Mouse (Mus musculus): Measurements from ENCODE around the gene Rnf41. TPM values are rescaled to one million over a fixed set of nuclear protein-coding genes. Genes with fewer than 3 reads are reported as not detected.

Gene Rnf41
- polyA plus RNA-seq, 1 experiment from 2014 or later, result 92.4 TPM

DNA sequence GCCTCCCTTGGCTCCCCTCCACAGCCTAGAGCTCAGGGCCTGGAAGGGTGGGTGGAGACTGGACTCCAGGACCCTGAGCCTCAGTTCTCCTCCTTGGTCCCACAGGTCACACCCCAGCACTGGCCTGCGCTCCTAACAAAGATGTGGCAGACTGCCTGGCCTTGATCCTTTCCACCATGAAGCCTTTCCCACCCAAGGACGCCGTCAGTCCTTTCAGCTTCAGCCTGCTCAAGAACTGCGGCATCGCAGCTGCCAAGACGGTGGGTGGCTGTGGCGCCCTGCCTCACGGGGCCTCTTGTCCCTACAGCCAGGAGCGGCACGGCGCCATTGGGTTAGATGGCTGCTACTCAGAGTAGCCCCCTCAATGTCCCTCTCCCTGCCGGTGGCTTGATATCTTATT is 21.1 kb upstream of the Rnf41 start:
- Histone ChIP-seq H3K36me3 (peaks cover 78% of the 10 kb centered on the region), H3K4me3 (no peak overlapping the region), H3K27ac (replicated peaks) (no peak overlapping the region), H3K4me1 (replicated peaks) (no peaks in the 10 kb centered on the region), H3K9me3 (no peaks in the 10 kb centered on the region), H3K4me2 (no peak overlapping the region), H3K9ac (no peak overlapping the region), H3K27me3 (no peaks in the 10 kb centered on the region)
- WGBS, result 84% methylated on average over 12 of the region's 12 CpGs
- ATAC-seq (ENCODE audit: low FRiP score, low read depth), result no peak

GRCm38 (mm10) chr10:128391850-128392249 is 19.6 kb upstream of the Rnf41 start:
- Histone ChIP-seq H3K4me2 (no peak overlapping the region), H3K9ac (no peak overlapping the region), H3K27me3 (no peaks in the 10 kb centered on the region), H3K27ac (replicated peaks) (no peak overlapping the region), H3K4me3 (no peak overlapping the region), H3K36me3 (peaks cover 66% of the 10 kb centered on the region), H3K9me3 (no peaks in the 10 kb centered on the region), H3K4me1 (replicated peaks) (no peaks in the 10 kb centered on the region)
- ATAC-seq (ENCODE audit: low FRiP score, low read depth), result no peak
- 78% methylated on average over 6 of the region's 6 CpGs for WGBS

DNA sequence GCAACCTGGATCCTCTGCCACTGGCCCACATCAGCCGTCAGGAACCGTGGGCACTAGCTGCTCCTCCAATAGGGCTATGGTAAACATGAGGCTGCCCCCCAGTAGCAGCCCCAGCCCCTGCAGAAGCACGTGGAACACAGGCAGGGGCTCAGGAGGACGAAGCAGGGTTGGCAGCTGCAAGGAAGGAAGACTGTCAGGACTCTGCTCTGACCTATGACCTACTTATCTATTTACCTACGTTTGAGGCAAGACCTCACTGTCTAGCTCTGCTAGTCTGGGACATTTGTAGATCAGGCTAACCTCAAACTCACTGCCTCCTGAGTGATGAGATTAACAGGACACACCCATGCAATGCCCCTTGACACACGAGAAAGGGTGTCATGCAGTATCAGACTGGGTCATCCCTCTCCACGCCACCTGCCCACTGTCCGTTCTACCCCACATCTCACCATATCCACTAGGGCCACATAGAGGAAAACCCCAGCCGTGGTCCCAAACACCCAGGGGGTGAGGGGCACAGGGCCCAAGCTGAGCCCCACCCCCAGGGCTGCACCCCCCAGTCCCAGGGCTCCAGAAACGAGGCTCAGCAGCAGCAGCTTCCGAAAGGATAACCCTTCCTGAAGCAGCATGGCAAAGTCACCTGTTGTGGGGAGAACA is 15.3 kb upstream of the Rnf41 start:
- WGBS, result 70% methylated on average over 11 of the region's 11 CpGs
- H3K4me1 ChIP-seq (replicated peaks), result no peaks in the 10 kb centered on the region
- no peak overlapping the region for H3K9ac ChIP-seq
- ATAC-seq (ENCODE audit: low FRiP score, low read depth), result no peak
- H3K4me2 ChIP-seq, result no peak overlapping the region
- H3K4me3 ChIP-seq, result no peak overlapping the region
- no peaks in the 10 kb centered on the region for H3K9me3 ChIP-seq
- no peak overlapping the region for H3K27ac ChIP-seq (replicated peaks)
- H3K27me3 ChIP-seq, result no peaks in the 10 kb centered on the region
- peaks cover 24% of the 10 kb centered on the region for H3K36me3 ChIP-seq

- Histone ChIP-seq H3K27ac (replicated peaks) (no peak overlapping the region), H3K4me2 (no peak overlapping the region), H3K4me3 (no peak overlapping the region), H3K9ac (no peak overlapping the region), H3K9me3 (no peaks in the 10 kb centered on the region), H3K36me3 (peaks cover 18% of the 10 kb centered on the region), H3K27me3 (no peaks in the 10 kb centered on the region), H3K4me1 (replicated peaks) (no peaks in the 10 kb centered on the region)
- WGBS, result 72% methylated on average over 10 of the region's 10 CpGs
- ATAC-seq (ENCODE audit: low FRiP score, low read depth), result no peak
Observed at GRCm38 (mm10) chr10:128396716-128397264, 14.7 kb upstream of the Rnf41 start.

- Histone ChIP-seq H3K4me2 (no peak overlapping the region), H3K36me3 (peaks cover 11% of the 10 kb centered on the region), H3K4me3 (no peak overlapping the region), H3K9me3 (no peaks in the 10 kb centered on the region), H3K27ac (replicated peaks) (no peak overlapping the region), H3K4me1 (replicated peaks) (no peaks in the 10 kb centered on the region), H3K9ac (no peak overlapping the region), H3K27me3 (no peaks in the 10 kb centered on the region)
- 0 out of 2 replicates have a peak, but pooled peaks have one; percentile 21 for ATAC-seq (ENCODE audit: low FRiP score, low read depth)
- 56% methylated on average over 7 of the region's 7 CpGs for WGBS
Observed at GRCm38 (mm10) chr10:128397466-128397865, 14.0 kb upstream of the Rnf41 start.

GRCm38 (mm10) chr10:128400338-128400737 is 11.1 kb upstream of the Rnf41 start:
- H3K27ac ChIP-seq (replicated peaks), result no peak overlapping the region
- H3K36me3 ChIP-seq, result 0 out of 2 replicates have a peak, but pooled peaks cover 3% of the 10 kb centered on the region
- ATAC-seq (ENCODE audit: low FRiP score, low read depth), result no peak
- no peaks in the 10 kb centered on the region for H3K9me3 ChIP-seq
- no peaks in the 10 kb centered on the region for H3K27me3 ChIP-seq
- H3K4me3 ChIP-seq, result no peak overlapping the region
- WGBS, result 49% methylated on average over 5 of the region's 5 CpGs
- no peak overlapping the region for H3K9ac ChIP-seq
- H3K4me2 ChIP-seq, result no peak overlapping the region
- no peaks in the 10 kb centered on the region for H3K4me1 ChIP-seq (replicated peaks)

DNA sequence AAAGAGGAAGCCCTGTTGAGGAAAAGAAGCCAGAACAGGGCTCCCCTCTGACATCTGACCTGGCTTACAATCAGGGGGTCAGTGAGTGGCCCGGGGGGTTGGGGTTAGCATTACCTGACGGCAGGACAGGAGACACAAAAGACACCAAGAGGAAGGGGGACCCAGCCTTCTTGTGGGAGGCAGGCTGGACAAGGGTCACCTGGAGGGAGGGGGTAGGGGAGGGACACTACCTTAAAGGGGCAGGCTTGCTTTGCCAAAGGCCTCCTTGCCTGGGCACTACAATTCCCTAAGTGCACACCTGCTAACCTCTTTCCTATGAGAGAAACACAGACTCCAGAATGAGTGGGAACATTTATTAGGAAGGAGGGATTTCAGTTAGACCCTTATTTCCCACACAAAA is 10.4 kb upstream of the Rnf41 start, which contains the start of gene Slc39a5:
Gene Slc39a5 (minus strand): TSS at position 174 of the 400 bp plus-strand sequence.
- H3K9me3 ChIP-seq, result no peaks in the 10 kb centered on the region
- no peak for ATAC-seq (ENCODE audit: low FRiP score, low read depth)
- H3K9ac ChIP-seq, result no peak within 1 kb of the TSS
- no peaks in the 10 kb centered on the region for H3K27me3 ChIP-seq
- 19% methylated on average over 2 of the region's 2 CpGs for WGBS
- H3K4me2 ChIP-seq, result no peak within 1 kb of the TSS
- no peaks in the 10 kb centered on the region for H3K4me1 ChIP-seq (replicated peaks)
- H3K36me3 ChIP-seq, result peaks cover 9% of the 10 kb centered on the region; the same call in 1 of the 2 replicates
- H3K4me3 ChIP-seq, result no peak within 1 kb of the TSS
- H3K27ac ChIP-seq (replicated peaks), result no peak within 1 kb of the TSS

GRCm38 (mm10) chr10:128401638-128402037 is 9.8 kb upstream of the Rnf41 start:
- no peaks in the 10 kb centered on the region for H3K9me3 ChIP-seq
- no peak for ATAC-seq (ENCODE audit: low FRiP score, low read depth)
- no peak overlapping the region for H3K4me3 ChIP-seq
- WGBS, result 87% methylated on average over 9 of the region's 9 CpGs
- no peaks in the 10 kb centered on the region for H3K27me3 ChIP-seq
- no peak overlapping the region for H3K9ac ChIP-seq
- H3K4me1 ChIP-seq (replicated peaks), result no peaks in the 10 kb centered on the region
- H3K36me3 ChIP-seq, result peaks cover 11% of the 10 kb centered on the region; the same call in 1 of the 2 replicates
- no peak overlapping the region for H3K27ac ChIP-seq (replicated peaks)
- no peak overlapping the region for H3K4me2 ChIP-seq

GRCm38 (mm10) chr10:128403931-128404330 is 7.5 kb upstream of the Rnf41 start:
- H3K27me3 ChIP-seq, result no peaks in the 10 kb centered on the region

GRCm38 (mm10) chr10:128408591-128409535 is 2.6 kb upstream of the Rnf41 start:
- peaks cover 44% of the 10 kb centered on the region for H3K4me1 ChIP-seq (replicated peaks)
- peak overlapping the region; percentile 73 for H3K9ac ChIP-seq
- 18% methylated on average over 35 of the region's 35 CpGs for WGBS
- peak overlapping the region; percentile 92 for H3K27ac ChIP-seq (replicated peaks)
- H3K36me3 ChIP-seq, result peaks cover 14% of the 10 kb centered on the region
- ATAC-seq (ENCODE audit: low FRiP score, low read depth), result peak; percentile 6; the same call in 1 of the 2 replicates
- H3K4me2 ChIP-seq, result peak overlapping the region; percentile 95
- no peaks in the 10 kb centered on the region for H3K9me3 ChIP-seq
- peak overlapping the region; percentile 92 for H3K4me3 ChIP-seq
- H3K27me3 ChIP-seq, result no peaks in the 10 kb centered on the region

More at GRCm38 (mm10) chr10:128403931-128404330, 7.5 kb upstream of the Rnf41 start:
- Histone ChIP-seq H3K4me3 (no peak overlapping the region), H3K9me3 (no peaks in the 10 kb centered on the region), H3K9ac (no peak overlapping the region), H3K4me2 (no peak overlapping the region), H3K27ac (replicated peaks) (no peak overlapping the region), H3K4me1 (replicated peaks) (peaks cover 13% of the 10 kb centered on the region), H3K36me3 (peaks cover 14% of the 10 kb centered on the region)
- no peak for ATAC-seq (ENCODE audit: low FRiP score, low read depth)
- 81% methylated on average over 7 of the region's 7 CpGs for WGBS

GRCm38 (mm10) chr10:128409692-128410559 is 1.5 kb upstream of the Rnf41 start:
- Histone ChIP-seq H3K9me3 (no peaks in the 10 kb centered on the region), H3K4me2 (peak overlapping the region; percentile 95), H3K9ac (peak overlapping the region; percentile 73), H3K36me3 (peaks cover 14% of the 10 kb centered on the region), H3K4me3 (peak overlapping the region; percentile 92), H3K4me1 (replicated peaks) (peaks cover 50% of the 10 kb centered on the region), H3K27me3 (no peaks in the 10 kb centered on the region), H3K27ac (replicated peaks) (peak overlapping the region; percentile 92)
- WGBS, result 7% methylated on average over 36 of the region's 36 CpGs
- peak; percentile 91 for ATAC-seq (ENCODE audit: low FRiP score, low read depth)
